Mouse (Mus musculus) stomach, embryonic 16.5 days (tissue): ENCODE measurements around the gene Pcsk5. TPM values are rescaled to one million over a fixed set of nuclear protein-coding genes. Genes with fewer than 3 reads are reported as not detected.

Experiments
- ATAC-seq: fragments of 200-750 bp; cut with Nextera tagmentation; 2 replicates; pipeline ENCODE4 v1.8.0; 2017; ENCODE audit warnings: moderate number of reproducible peaks, moderate TSS enrichment; ENCODE audit not compliant: insufficient read depth, low FRiP score
- H3K27ac ChIP-seq: fragments of 300-500 bp; sonication (generic); 2 replicates; pipeline ENCODE4 v1.5.1; 2014; ENCODE audit warnings: low read length
- H3K27me3 ChIP-seq: fragments of 300-500 bp; sonication (generic); 2 replicates; pipeline ENCODE4 v1.6.1; 2014; ENCODE audit warnings: low read length, control low read depth, mixed read lengths; ENCODE audit not compliant: control insufficient read depth, insufficient read depth
- H3K36me3 ChIP-seq: fragments of 300-500 bp; sonication (generic); 2 replicates; pipeline ENCODE4 v1.6.1; 2014; ENCODE audit warnings: low read length; ENCODE audit not compliant: control insufficient read depth, insufficient read depth
- H3K4me1 ChIP-seq: fragments of 300-500 bp; sonication (generic); 2 replicates; pipeline ENCODE4 v1.6.1; 2014; ENCODE audit warnings: low read length, control low read depth, mixed read lengths; ENCODE audit not compliant: control insufficient read depth, insufficient read depth
- H3K4me2 ChIP-seq: fragments of 300-500 bp; sonication (generic); 2 replicates; pipeline ENCODE4 v1.6.1; 2014; ENCODE audit warnings: low read depth, low read length, mixed read lengths
- H3K4me3 ChIP-seq: fragments of 300-500 bp; sonication (generic); replicated peaks from 2 replicates; pipeline ENCODE4 v1.5.1; 2014; ENCODE audit warnings: mild to moderate bottlenecking, low read length
- H3K9ac ChIP-seq: fragments of 300-500 bp; sonication (generic); 2 replicates; pipeline ENCODE4 v1.6.1; 2014; ENCODE audit warnings: low read length
- H3K9me3 ChIP-seq: fragments of 300-500 bp; sonication (generic); replicated peaks from 2 replicates; pipeline ENCODE4 v1.6.1; 2016; ENCODE audit warnings: low read length, control low read depth; ENCODE audit not compliant: control insufficient read depth
- WGBS: fragments of 180-500 bp; shearing (Covaris S2); extraction: QIAGEN DNeasy Blood & Tissue Kit; methylation state at CpG from one replicate; pipeline ENCODE4 v1.1.7; 2014; 5-methylcytosine and 5-hydroxymethylcytosine counted together
- polyA plus RNA-seq: library from polyadenylated mRNA; unstranded; fragments of >200 nt; fragmentation: Nextera tagmentation; extraction: Ambion mirVana; gene quantifications from 2 replicates; pipeline ENCODE4 v1.2.1, GENCODE M21; 2015

The Pcsk5 gene
- polyA plus RNA-seq, 1 experiment from 2014 or later = 12.1 TPM

DNA sequence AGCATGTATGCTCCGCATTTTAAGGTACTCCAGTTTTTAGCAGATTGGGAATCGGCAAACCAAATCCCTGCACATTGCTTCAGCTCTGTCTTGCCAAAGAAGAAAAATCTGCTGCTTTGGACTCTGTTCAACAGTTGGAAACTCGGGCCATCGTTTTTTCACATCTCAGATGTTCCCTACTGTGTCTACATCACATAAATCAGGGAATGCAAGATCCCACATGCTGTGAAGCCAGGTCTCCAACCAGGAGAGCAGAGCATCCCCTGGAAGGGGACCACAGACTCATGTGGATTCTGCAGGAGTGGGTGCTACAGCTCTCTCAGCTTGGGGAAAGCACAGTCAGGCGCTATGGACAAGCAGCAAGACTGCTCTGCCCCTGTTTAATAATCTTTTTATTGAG, 18.4 kb downstream of the Pcsk5 start:
- WGBS = 65% methylated on average over 5 of the region's 5 CpGs
- no peaks in the 10 kb centered on the region for H3K9me3 ChIP-seq
- H3K27ac ChIP-seq = no peak overlapping the region
- no peaks in the 10 kb centered on the region for H3K4me1 ChIP-seq
- no peak overlapping the region for H3K9ac ChIP-seq
- ATAC-seq = no peak
- no peak overlapping the region for H3K4me2 ChIP-seq
- no peaks in the 10 kb centered on the region for H3K27me3 ChIP-seq
- no peak overlapping the region for H3K4me3 ChIP-seq
- H3K36me3 ChIP-seq = no peaks in the 10 kb centered on the region

DNA sequence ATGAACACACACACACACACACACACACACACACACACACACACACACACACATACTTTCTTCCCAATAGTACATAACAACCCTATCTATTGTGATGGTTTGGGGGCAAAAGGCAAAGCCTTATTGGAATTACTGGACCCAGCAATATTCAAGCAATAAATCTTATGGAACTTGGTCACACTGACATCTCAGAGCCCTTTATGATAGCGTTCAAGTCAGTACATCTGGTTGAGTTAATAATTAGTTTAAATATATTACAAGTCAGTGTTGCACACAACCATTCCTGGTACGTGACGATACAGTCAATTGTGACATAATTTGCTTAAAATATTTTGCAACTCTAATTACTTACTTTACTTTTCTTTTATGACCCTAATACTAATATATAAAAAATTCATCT, 22.4 kb downstream of the Pcsk5 start:
- Histone ChIP-seq H3K36me3 (no peaks in the 10 kb centered on the region), H3K4me3 (no peak overlapping the region), H3K4me2 (no peak overlapping the region), H3K9ac (no peak overlapping the region), H3K9me3 (no peaks in the 10 kb centered on the region), H3K27ac (no peak overlapping the region), H3K4me1 (peaks cover 5% of the 10 kb centered on the region), H3K27me3 (no peaks in the 10 kb centered on the region)
- 75% methylated on average over 3 of the region's 3 CpGs for WGBS
- no peak for ATAC-seq

DNA sequence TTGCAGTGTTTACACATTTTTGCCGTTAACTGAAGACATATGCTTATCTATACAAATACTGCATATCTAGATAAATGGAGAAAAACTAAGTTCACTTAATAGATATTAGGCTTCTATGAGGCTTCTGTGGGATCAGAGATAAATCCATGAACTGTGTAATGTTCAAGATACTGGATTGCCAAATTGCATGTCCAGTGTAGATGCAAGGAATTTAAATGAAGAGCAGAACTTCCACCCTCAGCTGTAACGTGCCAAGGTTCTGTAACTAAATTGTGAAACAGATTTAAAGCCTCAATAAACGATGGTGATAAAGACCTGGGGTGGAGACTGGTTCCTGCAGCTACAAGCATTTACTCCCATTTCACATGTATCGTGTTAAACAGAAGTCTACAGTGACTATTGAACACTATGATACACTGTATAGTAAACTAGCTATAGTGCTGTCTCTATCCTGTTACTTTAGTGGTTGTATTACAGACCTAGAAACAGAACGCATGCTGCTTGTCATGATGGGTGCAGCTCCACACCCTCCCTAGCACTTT, 23.9 kb downstream of the Pcsk5 start:
- H3K4me1 ChIP-seq = peaks cover 5% of the 10 kb centered on the region
- H3K4me2 ChIP-seq = no peak overlapping the region
- H3K9ac ChIP-seq = no peak overlapping the region
- H3K36me3 ChIP-seq = no peaks in the 10 kb centered on the region
- no peaks in the 10 kb centered on the region for H3K27me3 ChIP-seq
- 34% methylated on average over 5 of the region's 5 CpGs for WGBS
- H3K27ac ChIP-seq = no peak overlapping the region
- H3K4me3 ChIP-seq = no peak overlapping the region
- H3K9me3 ChIP-seq = no peaks in the 10 kb centered on the region
- no peak for ATAC-seq

DNA sequence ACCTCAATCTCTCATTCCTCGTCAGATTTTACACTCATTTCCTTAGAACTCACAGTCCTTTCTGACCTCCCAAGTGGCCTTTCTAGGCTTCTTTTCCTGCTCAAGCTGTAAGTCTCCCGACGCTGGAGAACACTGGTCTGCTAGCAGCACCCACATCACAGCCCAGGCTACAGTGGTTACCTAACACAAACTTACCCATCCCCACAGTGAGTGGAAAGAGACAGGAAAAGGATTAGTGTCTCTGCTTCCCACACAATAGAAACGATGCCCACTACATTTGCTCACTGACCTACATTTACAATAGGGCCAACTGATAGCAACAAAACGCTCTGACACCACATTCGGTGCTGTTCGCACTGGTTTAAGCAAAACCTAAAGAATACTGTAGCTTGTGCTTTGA, 24.8 kb downstream of the Pcsk5 start:
- WGBS = 34% methylated on average over 7 of the region's 7 CpGs

DNA sequence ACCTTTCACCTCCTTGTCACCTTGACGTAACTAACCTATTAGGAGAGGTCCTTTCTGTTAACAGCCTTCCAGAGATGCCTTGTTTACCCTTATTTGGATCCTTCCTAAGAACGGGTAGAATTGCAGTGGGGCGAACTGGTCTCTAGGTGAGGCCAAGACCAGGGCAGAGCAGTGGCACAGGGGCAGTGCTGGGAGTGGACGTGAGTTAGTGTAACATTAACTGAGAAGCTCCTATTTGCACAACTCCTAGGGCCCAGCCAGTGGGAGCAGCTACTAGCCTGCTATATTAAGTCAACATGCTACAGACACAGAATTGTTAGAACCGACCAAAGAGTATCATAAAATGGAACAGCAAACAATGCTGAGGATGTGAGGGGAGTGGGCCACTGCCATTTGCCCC, 30.8 kb downstream of the Pcsk5 start:
- Histone ChIP-seq H3K9me3 (no peaks in the 10 kb centered on the region), H3K4me3 (no peak overlapping the region), H3K4me2 (no peak overlapping the region), H3K9ac (no peak overlapping the region), H3K27ac (no peak overlapping the region), H3K27me3 (no peaks in the 10 kb centered on the region), H3K4me1 (no peaks in the 10 kb centered on the region), H3K36me3 (no peaks in the 10 kb centered on the region)
- WGBS = 66% methylated on average over 5 of the region's 5 CpGs
- ATAC-seq = no peak

More for the DNA sequence above, 24.8 kb downstream of the Pcsk5 start:
- peaks cover 5% of the 10 kb centered on the region for H3K4me1 ChIP-seq
- no peak overlapping the region for H3K4me3 ChIP-seq
- no peaks in the 10 kb centered on the region for H3K27me3 ChIP-seq
- no peaks in the 10 kb centered on the region for H3K36me3 ChIP-seq
- no peak for ATAC-seq
- no peak overlapping the region for H3K4me2 ChIP-seq
- H3K9me3 ChIP-seq = no peaks in the 10 kb centered on the region
- no peak overlapping the region for H3K9ac ChIP-seq
- H3K27ac ChIP-seq = no peak overlapping the region

DNA sequence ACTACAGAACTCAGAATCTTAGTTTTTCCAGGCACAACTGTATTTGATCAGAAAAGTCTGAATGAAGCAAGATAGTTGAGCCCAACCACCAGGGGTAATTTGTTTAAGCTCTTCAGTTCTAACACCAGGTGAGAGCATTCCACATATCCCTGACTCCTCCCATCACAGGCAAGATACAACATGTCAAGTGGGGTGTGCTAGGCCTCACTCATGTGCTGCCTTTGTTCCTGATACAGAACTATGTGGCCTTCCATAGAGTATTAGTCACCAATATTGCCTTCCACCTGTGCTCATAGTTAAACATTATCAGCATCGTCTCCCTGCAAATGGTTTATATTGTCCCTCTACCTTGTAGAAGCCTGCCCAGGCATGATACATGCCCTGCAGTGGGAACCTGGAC, 36.6 kb downstream of the Pcsk5 start:
- Histone ChIP-seq H3K36me3 (no peaks in the 10 kb centered on the region), H3K27me3 (no peaks in the 10 kb centered on the region), H3K9ac (no peak overlapping the region), H3K4me1 (peaks cover 4% of the 10 kb centered on the region; the same call in 1 of the 2 replicates), H3K9me3 (no peaks in the 10 kb centered on the region), H3K27ac (no peak overlapping the region), H3K4me3 (no peak overlapping the region), H3K4me2 (no peak overlapping the region)
- peak; percentile 71; the same call in 1 of the 2 replicates for ATAC-seq
- WGBS = 59% methylated on average over 1 of the region's 1 CpGs

DNA sequence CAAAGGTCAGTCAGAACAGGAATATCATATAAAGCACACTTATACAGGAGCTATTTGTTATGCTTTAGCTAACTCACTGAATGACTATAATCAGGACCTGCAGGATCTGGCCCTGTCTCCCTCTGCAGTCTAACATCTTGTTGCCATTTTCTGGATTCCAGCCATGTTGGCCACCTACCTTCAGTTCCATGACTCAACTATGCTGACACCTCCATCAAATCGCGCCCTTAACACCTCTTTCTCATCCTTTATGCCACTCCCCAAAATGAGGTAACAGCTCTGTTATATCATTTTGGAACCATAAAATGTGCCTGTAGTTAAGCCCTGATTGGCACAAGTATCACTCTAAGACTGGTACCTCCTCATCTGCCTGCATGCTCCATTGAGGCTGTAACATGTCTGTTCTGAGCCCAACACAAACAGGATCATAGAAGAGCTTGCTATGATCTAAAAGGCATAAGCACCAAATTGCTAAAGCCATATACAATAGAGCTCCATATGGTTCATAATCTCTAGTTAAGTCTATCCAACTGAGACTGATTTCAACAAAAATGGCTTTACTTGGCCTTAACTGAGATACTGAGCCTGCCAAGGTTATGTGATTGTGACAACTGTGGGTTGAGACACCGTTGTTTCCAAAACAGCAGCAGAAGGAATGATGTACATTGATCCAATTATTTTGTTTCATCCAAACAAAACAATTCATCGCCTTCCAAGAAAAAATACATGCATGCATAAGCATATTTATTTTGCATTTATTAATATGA, 37.8 kb downstream of the Pcsk5 start:
- no peak overlapping the region for H3K9ac ChIP-seq
- no peak overlapping the region for H3K4me2 ChIP-seq
- no peak overlapping the region for H3K27ac ChIP-seq
- no peaks in the 10 kb centered on the region for H3K9me3 ChIP-seq
- H3K4me3 ChIP-seq = no peak overlapping the region
- ATAC-seq = no peak
- peaks cover 4% of the 10 kb centered on the region; the same call in 1 of the 2 replicates for H3K4me1 ChIP-seq
- WGBS = 77% methylated on average over 4 of the region's 4 CpGs
- H3K36me3 ChIP-seq = no peaks in the 10 kb centered on the region
- no peaks in the 10 kb centered on the region for H3K27me3 ChIP-seq

DNA sequence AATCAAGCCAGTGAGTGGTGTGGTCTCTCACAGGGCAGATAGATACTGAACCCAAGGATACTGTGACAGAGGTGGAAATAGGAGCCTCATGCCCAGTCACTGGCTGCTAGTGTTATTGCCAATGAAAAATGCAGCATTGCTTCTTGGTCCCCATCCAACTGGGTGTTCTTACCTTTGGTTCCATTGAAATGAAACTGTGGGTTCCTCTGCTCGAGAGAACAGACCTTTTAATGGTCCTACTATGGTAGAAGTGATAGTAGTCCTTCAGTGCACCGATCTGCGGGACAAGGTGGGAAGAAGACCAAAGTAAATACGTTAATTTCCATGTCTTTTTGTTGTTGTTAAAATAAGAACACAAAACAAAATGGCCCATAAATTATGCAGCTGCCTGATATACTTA, 44.0 kb downstream of the Pcsk5 start:
- Histone ChIP-seq H3K4me3 (no peak overlapping the region), H3K27me3 (no peaks in the 10 kb centered on the region), H3K4me1 (no peaks in the 10 kb centered on the region), H3K36me3 (no peaks in the 10 kb centered on the region), H3K9ac (no peak overlapping the region), H3K4me2 (no peak overlapping the region), H3K9me3 (no peaks in the 10 kb centered on the region), H3K27ac (no peak overlapping the region)
- no peak for ATAC-seq
- 86% methylated on average over 4 of the region's 4 CpGs for WGBS

DNA sequence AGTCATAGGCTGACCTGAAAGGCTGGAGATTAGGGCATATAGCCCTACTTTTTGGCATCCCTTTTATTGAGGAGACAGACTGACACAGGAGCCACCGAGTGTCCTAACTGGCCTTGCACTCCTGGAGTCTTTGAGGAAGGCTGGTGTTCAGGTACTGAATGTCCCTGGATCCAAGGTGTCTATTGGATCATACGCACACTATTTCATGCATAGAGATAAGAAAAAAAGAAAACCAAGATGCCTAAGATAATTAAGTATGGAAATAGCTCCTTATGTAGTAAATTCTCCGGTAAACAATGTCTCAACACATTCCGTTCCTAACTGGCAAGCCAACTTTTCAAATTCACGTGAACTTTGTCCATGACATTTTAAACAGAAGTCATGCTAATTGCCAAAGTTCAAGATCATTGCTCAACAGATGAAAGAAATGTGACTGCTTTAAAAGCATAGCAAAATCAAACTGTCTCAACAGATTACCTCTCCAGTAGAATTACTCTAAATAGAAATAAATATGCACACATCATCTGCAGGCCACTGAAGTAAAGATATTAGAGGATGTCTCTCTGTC, 45.9 kb downstream of the Pcsk5 start:
- 75% methylated on average over 5 of the region's 5 CpGs for WGBS
- Histone ChIP-seq H3K4me1 (no peaks in the 10 kb centered on the region), H3K27ac (no peak overlapping the region), H3K9me3 (no peaks in the 10 kb centered on the region), H3K9ac (no peak overlapping the region), H3K36me3 (no peaks in the 10 kb centered on the region), H3K27me3 (no peaks in the 10 kb centered on the region), H3K4me2 (no peak overlapping the region), H3K4me3 (no peak overlapping the region)
- no peak for ATAC-seq
